Mouse (Mus musculus) granulocyte monocyte progenitor cell, adult 5-6 weeks (primary cell): Measurements from ENCODE around the gene Fam205a3. TPM values are rescaled to one million over a fixed set of nuclear protein-coding genes. Genes with fewer than 3 reads are reported as not detected.
"Not testable (repeated sequence)": the region's sequence is repeated elsewhere in the genome, so short reads cannot be mapped to it uniquely, and the experiment has no call there.

Source experiments
- ATAC-seq: replicated peaks from 2 replicates; pipeline ENCODE4 v1.8.0; 2016; ENCODE audit warnings: mild to moderate bottlenecking, moderate TSS enrichment, inconsistent platforms; ENCODE audit not compliant: poor library complexity, severe bottlenecking
- total RNA-seq, 2 experiments: library from RNA; stranded (forward) in 1 of 2; stranded (reverse) in 1 of 2; fragments of 200-712, 200-1000 nt in 1 of 2; fragments of >200 nt in 1 of 2; fragmentation: Nextera tagmentation in 1 of 2; gene quantifications; 2 replicates each; pipeline ENCODE4 v1.2.3; 2014 to 2017

The Fam205a3 gene
- total RNA-seq (2014; fragmentation: Nextera tagmentation) (not detected in 2 replicates), total RNA-seq (2017) (0.05 TPM in 1 of 2 replicates, not detected in the other)

DNA sequence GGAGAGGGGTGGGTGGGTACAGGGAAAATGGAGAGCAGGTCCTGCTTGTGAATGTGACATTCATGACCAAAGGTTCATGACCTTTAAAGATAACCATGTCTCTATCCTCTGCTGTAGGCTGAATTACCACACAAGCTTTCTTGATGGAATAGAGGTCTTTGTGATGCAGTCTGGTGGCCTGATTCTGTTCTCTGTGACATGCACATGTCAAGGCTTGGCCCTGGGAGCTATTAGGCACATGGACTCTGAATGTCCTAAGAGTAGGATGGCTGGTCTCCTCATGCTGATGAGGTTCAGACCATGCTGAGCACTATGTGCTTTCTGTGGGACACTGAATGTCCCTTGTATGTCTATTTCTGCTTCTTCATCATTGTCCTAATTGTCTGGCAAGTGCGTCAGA is at the start of gene Fam205a3:
Gene Fam205a3 (plus strand): TSS at position 301 of the 400 bp plus-strand sequence.
- not testable (repeated sequence) for ATAC-seq

DNA sequence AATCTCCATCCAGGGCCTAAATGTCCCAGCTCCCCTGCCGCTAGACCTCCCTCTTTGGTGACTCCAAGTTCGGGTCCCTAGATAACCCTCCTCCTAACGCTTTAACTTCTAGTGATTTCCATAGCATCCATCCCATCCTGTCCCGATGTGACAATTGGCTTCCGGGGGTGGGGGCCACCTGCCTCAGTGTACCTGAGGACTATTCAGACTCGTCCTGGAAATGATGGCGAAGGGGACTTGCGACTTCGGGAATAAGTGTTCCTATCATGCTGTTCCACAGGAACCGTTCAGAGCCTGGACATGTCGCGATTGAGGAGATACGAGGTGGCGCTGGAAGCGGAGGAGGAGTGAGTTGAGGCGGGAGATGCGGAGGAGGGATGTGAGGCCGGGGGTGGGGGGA is 24.2 kb upstream of the Fam205a3 start, which contains the start of gene Gm21953:
Gene Gm21953 (plus strand): TSS at position 301 of the 400 bp plus-strand sequence.
- not testable (repeated sequence) for ATAC-seq

Other genes with a start within 250 kb of the Fam205a3 start
- not detected in 2 replicates for gene Gm3893, start 227.1 kb upstream of the Fam205a3 start, total RNA-seq (2014; fragmentation: Nextera tagmentation)
- gene Gm3893, start 227.1 kb upstream of the Fam205a3 start, total RNA-seq (2017), result not detected in 2 replicates
- gene Gm13304, start 203.5 kb upstream of the Fam205a3 start, total RNA-seq (2014; fragmentation: Nextera tagmentation), result not detected in 2 replicates
- not detected in 2 replicates for gene Gm13304, start 203.5 kb upstream of the Fam205a3 start, total RNA-seq (2017)
- gene Gm13306, start 164.9 kb upstream of the Fam205a3 start, total RNA-seq (2014; fragmentation: Nextera tagmentation), result not detected in 2 replicates
- not detected in 2 replicates for gene Gm13306, start 164.9 kb upstream of the Fam205a3 start, total RNA-seq (2017)
- gene Gm13305, start 149.7 kb upstream of the Fam205a3 start, total RNA-seq (2014; fragmentation: Nextera tagmentation), result 1.3 TPM in 1 of 2 replicates, not detected in the other
- gene Gm13305, start 149.7 kb upstream of the Fam205a3 start, total RNA-seq (2017), result 0.31 TPM in 1 of 2 replicates, not detected in the other
- 0.41 TPM in 1 of 2 replicates, not detected in the other for gene Gm10600, start 77.7 kb upstream of the Fam205a3 start, total RNA-seq (2014; fragmentation: Nextera tagmentation)
- not detected in 2 replicates for gene Gm10600, start 77.7 kb upstream of the Fam205a3 start, total RNA-seq (2017)
- gene Ccl21b, start 62.6 kb upstream of the Fam205a3 start, total RNA-seq (2014; fragmentation: Nextera tagmentation), result not detected in 2 replicates
- gene Ccl21b, start 62.6 kb upstream of the Fam205a3 start, total RNA-seq (2017), result not detected in 2 replicates
- not detected in 2 replicates for gene Gm21953, start 24.1 kb upstream of the Fam205a3 start, total RNA-seq (2014; fragmentation: Nextera tagmentation)
- gene Gm21953, start 24.1 kb upstream of the Fam205a3 start, total RNA-seq (2017), result not detected in 2 replicates
- gene Gm21586, start 121.0 kb downstream of the Fam205a3 start, total RNA-seq (2014; fragmentation: Nextera tagmentation), result not detected in 2 replicates
- not detected in 2 replicates for gene Gm21586, start 121.0 kb downstream of the Fam205a3 start, total RNA-seq (2017)
- gene Gm2163, start 148.4 kb downstream of the Fam205a3 start, total RNA-seq (2014; fragmentation: Nextera tagmentation), result 1.4 and 1.9 TPM in 2 replicates
- 0.34 TPM in 1 of 2 replicates, not detected in the other for gene Gm2163, start 148.4 kb downstream of the Fam205a3 start, total RNA-seq (2017)
- not detected in 2 replicates for gene Fam205a2, start 209.8 kb downstream of the Fam205a3 start, total RNA-seq (2014; fragmentation: Nextera tagmentation)
- gene Fam205a2, start 209.8 kb downstream of the Fam205a3 start, total RNA-seq (2017), result 0.05 TPM in 1 of 2 replicates, not detected in the other